Mouse (Mus musculus): Measurements from ENCODE around the gene Dnajb2. TPM values are rescaled to one million over a fixed set of nuclear protein-coding genes. Genes with fewer than 3 reads are reported as not detected.

Gene Dnajb2
- polyA plus RNA-seq, 1 experiment = 27.7 TPM

- no peak for TF ChIP-seq FOSL1 (IDR thresholded peaks at IDR 0.05; ENCODE audit: insufficient read depth, low read length, poor library complexity, severe bottlenecking)
- TF ChIP-seq MYOD1 (IDR thresholded peaks at IDR 0.05; ENCODE audit: control insufficient read depth, insufficient read length, low read depth) = no peak
- TF ChIP-seq CEBPB (IDR thresholded peaks at IDR 0.05; ENCODE audit: low read depth) = no peak
- no peak for TF ChIP-seq USF1 (IDR thresholded peaks at IDR 0.05; ENCODE audit: low read depth)
- TF ChIP-seq MAX (IDR thresholded peaks at IDR 0.05) = no peak
- no peak for TF ChIP-seq CTCF (IDR thresholded peaks at IDR 0.05; ENCODE audit: control insufficient read depth, insufficient read depth, insufficient read length)
- TF ChIP-seq MYOG (IDR thresholded peaks at IDR 0.05; ENCODE audit: control insufficient read depth, extremely low read depth, insufficient read length) = no peak
- Histone ChIP-seq H3K79me3 (ENCODE audit: low read depth) (no peaks in the 10 kb centered on the region), H3K79me2 (ENCODE audit: control insufficient read depth, insufficient read depth) (no peaks in the 10 kb centered on the region), H3K4me3 (ENCODE audit: insufficient read depth, poor library complexity, severe bottlenecking) (no peak overlapping the region), H3ac (ENCODE audit: control insufficient read depth, insufficient read length, low read depth) (no peak overlapping the region), H3K36me3 (ENCODE audit: control insufficient read depth, insufficient read depth) (no peaks in the 10 kb centered on the region), H3K27me3 (ENCODE audit: control insufficient read depth, insufficient read depth, insufficient read length) (peaks cover 2% of the 10 kb centered on the region)
Observed at GRCm38 (mm10) chr1:75289376-75289775, 53.2 kb downstream of the Dnajb2 start.

GRCm38 (mm10) chr1:75289888-75290431 lies 53.8 kb downstream of the Dnajb2 start:
- no peaks in the 10 kb centered on the region for H3K27me3 ChIP-seq (ENCODE audit: control insufficient read depth, insufficient read depth, insufficient read length)
- no peaks in the 10 kb centered on the region for H3K79me3 ChIP-seq (ENCODE audit: low read depth)
- TF ChIP-seq USF1 (IDR thresholded peaks at IDR 0.05; ENCODE audit: low read depth) (no peak), MYOG (IDR thresholded peaks at IDR 0.05; ENCODE audit: control insufficient read depth, extremely low read depth, insufficient read length) (no peak), CEBPB (IDR thresholded peaks at IDR 0.05; ENCODE audit: low read depth) (no peak), MAX (IDR thresholded peaks at IDR 0.05) (no peak), FOSL1 (IDR thresholded peaks at IDR 0.05; ENCODE audit: insufficient read depth, low read length, poor library complexity, severe bottlenecking) (no peak), CTCF (IDR thresholded peaks at IDR 0.05; ENCODE audit: control insufficient read depth, insufficient read depth, insufficient read length) (no peak), MYOD1 (IDR thresholded peaks at IDR 0.05; ENCODE audit: control insufficient read depth, insufficient read length, low read depth) (no peak)
- no peaks in the 10 kb centered on the region for H3K79me2 ChIP-seq (ENCODE audit: control insufficient read depth, insufficient read depth)
- H3K4me3 ChIP-seq (ENCODE audit: insufficient read depth, poor library complexity, severe bottlenecking) = no peak overlapping the region
- no peak overlapping the region for H3ac ChIP-seq (ENCODE audit: control insufficient read depth, insufficient read length, low read depth)
- no peaks in the 10 kb centered on the region for H3K36me3 ChIP-seq (ENCODE audit: control insufficient read depth, insufficient read depth)

GRCm38 (mm10) chr1:75290582-75290981 lies 54.4 kb downstream of the Dnajb2 start:
- Histone ChIP-seq H3K79me2 (ENCODE audit: control insufficient read depth, insufficient read depth) (no peaks in the 10 kb centered on the region), H3K4me3 (ENCODE audit: insufficient read depth, poor library complexity, severe bottlenecking) (no peak overlapping the region), H3K27me3 (ENCODE audit: control insufficient read depth, insufficient read depth, insufficient read length) (no peaks in the 10 kb centered on the region), H3K36me3 (ENCODE audit: control insufficient read depth, insufficient read depth) (no peaks in the 10 kb centered on the region), H3ac (ENCODE audit: control insufficient read depth, insufficient read length, low read depth) (no peak overlapping the region), H3K79me3 (ENCODE audit: low read depth) (no peaks in the 10 kb centered on the region)
- TF ChIP-seq USF1 (IDR thresholded peaks at IDR 0.05; ENCODE audit: low read depth) = no peak
- TF ChIP-seq MAX (IDR thresholded peaks at IDR 0.05) = no peak
- no peak for TF ChIP-seq CEBPB (IDR thresholded peaks at IDR 0.05; ENCODE audit: low read depth)
- TF ChIP-seq FOSL1 (IDR thresholded peaks at IDR 0.05; ENCODE audit: insufficient read depth, low read length, poor library complexity, severe bottlenecking) = no peak
- TF ChIP-seq CTCF (IDR thresholded peaks at IDR 0.05; ENCODE audit: control insufficient read depth, insufficient read depth, insufficient read length) = no peak
- TF ChIP-seq MYOG (IDR thresholded peaks at IDR 0.05; ENCODE audit: control insufficient read depth, extremely low read depth, insufficient read length) = no peak
- no peak for TF ChIP-seq MYOD1 (IDR thresholded peaks at IDR 0.05; ENCODE audit: control insufficient read depth, insufficient read length, low read depth)

- Histone ChIP-seq H3K79me3 (ENCODE audit: low read depth) (no peaks in the 10 kb centered on the region), H3ac (ENCODE audit: control insufficient read depth, insufficient read length, low read depth) (no peak overlapping the region), H3K79me2 (ENCODE audit: control insufficient read depth, insufficient read depth) (no peaks in the 10 kb centered on the region), H3K27me3 (ENCODE audit: control insufficient read depth, insufficient read depth, insufficient read length) (no peaks in the 10 kb centered on the region), H3K36me3 (ENCODE audit: control insufficient read depth, insufficient read depth) (no peaks in the 10 kb centered on the region), H3K4me3 (ENCODE audit: insufficient read depth, poor library complexity, severe bottlenecking) (no peak overlapping the region)
- TF ChIP-seq FOSL1 (IDR thresholded peaks at IDR 0.05; ENCODE audit: insufficient read depth, low read length, poor library complexity, severe bottlenecking) (no peak), MYOD1 (IDR thresholded peaks at IDR 0.05; ENCODE audit: control insufficient read depth, insufficient read length, low read depth) (peak; percentile 14), MYOG (IDR thresholded peaks at IDR 0.05; ENCODE audit: control insufficient read depth, extremely low read depth, insufficient read length) (no peak)
Observed at GRCm38 (mm10) chr1:75291321-75291720, 55.1 kb downstream of the Dnajb2 start.

GRCm38 (mm10) chr1:75292476-75293330 lies 56.5 kb downstream of the Dnajb2 start:
- H3ac ChIP-seq (ENCODE audit: control insufficient read depth, insufficient read length, low read depth) = peak overlapping the region; percentile 34
- H3K4me3 ChIP-seq (ENCODE audit: insufficient read depth, poor library complexity, severe bottlenecking) = no peak overlapping the region
- H3K79me2 ChIP-seq (ENCODE audit: control insufficient read depth, insufficient read depth) = no peaks in the 10 kb centered on the region
- TF ChIP-seq CTCF (IDR thresholded peaks at IDR 0.05; ENCODE audit: control insufficient read depth, insufficient read depth, insufficient read length) (no peak), USF1 (IDR thresholded peaks at IDR 0.05; ENCODE audit: low read depth) (peak; percentile 52), MYOG (IDR thresholded peaks at IDR 0.05; ENCODE audit: control insufficient read depth, extremely low read depth, insufficient read length) (no peak), CEBPB (IDR thresholded peaks at IDR 0.05; ENCODE audit: low read depth) (no peak), MYOD1 (IDR thresholded peaks at IDR 0.05; ENCODE audit: control insufficient read depth, insufficient read length, low read depth) (peak; percentile 86), MAX (IDR thresholded peaks at IDR 0.05) (no peak)
- H3K79me3 ChIP-seq (ENCODE audit: low read depth) = no peaks in the 10 kb centered on the region
- H3K36me3 ChIP-seq (ENCODE audit: control insufficient read depth, insufficient read depth) = no peaks in the 10 kb centered on the region
- H3K27me3 ChIP-seq (ENCODE audit: control insufficient read depth, insufficient read depth, insufficient read length) = no peaks in the 10 kb centered on the region
